Mouse (Mus musculus): Measurements from ENCODE around the gene Alox12. TPM values are rescaled to one million over a fixed set of nuclear protein-coding genes. Genes with fewer than 3 reads are reported as not detected.

Alox12 gene
- total RNA-seq, 2 experiments from 2014 or later: 1.2 to 1.5 TPM

DNA sequence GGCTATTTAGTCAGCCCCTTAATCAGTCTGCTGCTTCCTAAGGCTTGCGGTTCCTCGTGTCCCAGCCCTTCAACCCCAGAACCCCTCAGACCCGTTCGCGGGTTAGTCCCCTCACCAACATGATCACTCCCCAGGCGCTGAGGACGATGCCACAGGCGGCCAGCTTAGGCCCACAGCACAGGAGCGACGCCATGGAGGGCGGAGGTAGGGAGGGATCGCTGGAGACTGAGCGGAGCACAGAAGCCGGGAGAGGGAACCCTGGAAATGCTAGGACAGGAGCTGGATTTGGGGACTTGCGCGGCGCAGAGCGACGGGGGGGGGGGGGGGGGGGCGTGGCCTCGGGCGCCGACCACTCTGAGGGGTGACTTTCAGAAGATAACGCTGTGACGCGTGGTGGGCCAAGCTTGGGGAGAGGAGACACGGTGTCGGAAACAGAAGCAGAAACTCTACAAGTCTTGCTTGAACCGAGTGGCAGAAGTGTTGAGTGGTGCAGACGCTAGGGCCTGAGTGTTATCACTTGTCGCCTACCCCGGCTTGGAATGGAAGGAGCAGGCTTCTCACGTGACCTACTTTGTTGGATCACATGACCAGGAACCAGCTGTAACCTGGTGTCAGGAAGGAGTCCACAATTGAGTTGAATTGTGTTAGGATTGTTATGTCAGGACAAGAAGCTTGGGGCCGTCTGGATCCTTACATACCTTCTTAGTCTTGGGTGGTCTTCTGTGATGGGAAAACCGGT is 15.4 kb downstream of the Alox12 start, which contains the start of the genes Gm21988 and Rnasek:
Gm21988 (minus strand) TSS at position 290 of the 739 bp plus-strand sequence.
Rnasek (minus strand) TSS at position 302 of the 739 bp plus-strand sequence.
- peak; percentile 86 for DNase-seq (ENCODE audit: low spot score)

GRCm38 (mm10) chr11:70238591-70239440 is 16.3 kb downstream of the Alox12 start:
- DNase-seq (ENCODE audit: low spot score): no peak

- peak; percentile 98 for DNase-seq (ENCODE audit: low spot score)
Observed at GRCm38 (mm10) chr11:70237457-70238167, 17.5 kb downstream of the Alox12 start, which contains the start of gene 0610010K14Rik. Gene 0610010K14Rik (minus strand): TSS chr11:70237914.

DNA sequence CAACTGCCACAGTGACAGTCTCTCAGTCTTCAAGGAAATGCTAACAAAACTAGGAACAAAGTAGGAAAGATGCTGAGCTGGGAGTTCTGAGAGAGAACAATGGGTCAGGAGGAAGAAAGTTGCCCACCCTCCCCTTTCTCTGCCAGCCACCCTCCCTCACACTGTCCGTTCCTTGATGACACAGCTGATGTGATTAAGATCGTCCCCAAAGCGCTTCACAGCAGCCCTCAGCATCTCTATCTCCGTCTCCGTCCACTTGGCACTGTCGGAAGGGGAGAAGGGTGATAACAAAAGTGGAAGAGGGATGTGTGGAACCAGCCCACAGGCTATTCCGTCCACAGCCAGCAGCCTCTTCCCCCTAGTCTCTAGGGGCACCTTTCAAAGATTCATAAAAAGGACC is 18.4 kb downstream of the Alox12 start:
- no peak for DNase-seq (ENCODE audit: low spot score)

DNA sequence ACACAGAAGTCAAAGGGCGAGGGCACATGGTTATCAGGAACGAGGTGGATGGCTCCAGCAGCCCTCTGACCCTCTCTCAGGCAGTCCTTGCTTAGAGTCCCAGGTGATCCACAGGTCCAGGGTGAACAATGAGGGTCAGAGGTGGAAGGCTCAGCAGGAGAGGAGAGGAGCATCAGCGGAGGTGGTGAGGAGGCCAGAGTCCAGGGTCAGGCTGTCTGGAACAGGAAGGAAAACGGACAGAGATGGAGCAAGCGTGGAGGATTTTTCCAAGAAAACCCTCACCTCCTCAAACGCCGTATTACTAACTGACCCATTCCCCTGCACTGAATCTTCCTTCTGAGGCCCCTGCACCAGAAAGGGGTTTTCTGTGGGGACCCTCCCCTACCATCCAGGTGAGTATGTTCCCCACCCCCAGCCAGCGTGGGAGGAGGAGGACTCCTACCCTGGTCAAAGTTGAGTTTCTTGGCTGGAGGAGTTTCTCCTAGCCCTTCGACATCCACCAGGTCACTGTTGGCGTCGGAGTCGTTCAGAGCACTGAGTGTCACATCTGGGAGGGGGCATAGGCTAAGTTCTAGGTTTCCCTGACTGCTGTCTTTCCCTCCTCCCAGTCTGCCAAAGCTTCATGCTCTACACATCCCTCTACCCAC is 19.8 kb downstream of the Alox12 start:
- DNase-seq (ENCODE audit: low spot score): no peak

- no peak for DNase-seq (ENCODE audit: low spot score)
Observed at GRCm38 (mm10) chr11:70234497-70234896, 20.7 kb downstream of the Alox12 start.

GRCm38 (mm10) chr11:70234037-70234436 is 21.1 kb downstream of the Alox12 start:
- peak; percentile 65 for DNase-seq (ENCODE audit: low spot score)

DNA sequence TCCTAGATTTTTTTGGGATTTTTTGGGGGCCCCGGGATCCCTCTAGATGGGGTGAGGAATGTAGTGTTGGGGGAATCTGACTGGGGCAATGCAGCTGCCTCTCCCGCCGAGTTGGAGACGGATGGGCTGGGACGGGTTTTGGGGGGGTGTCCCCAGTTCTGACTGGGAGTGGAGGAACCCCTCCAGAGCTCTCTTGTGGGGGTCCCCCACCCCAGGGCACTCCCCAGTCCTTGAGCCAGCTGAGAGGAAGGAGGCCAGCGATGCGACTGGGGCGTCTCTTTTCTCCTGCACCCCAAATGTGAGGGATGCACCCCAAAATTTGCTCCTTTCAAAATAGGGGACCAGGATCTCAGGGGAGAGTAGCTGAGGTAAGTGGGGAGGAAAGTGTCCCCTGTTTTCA is 22.1 kb downstream of the Alox12 start:
- DNase-seq (ENCODE audit: low spot score): no peak

GRCm38 (mm10) chr11:70232546-70232945 is 22.6 kb downstream of the Alox12 start:
- DNase-seq (ENCODE audit: low spot score): no peak

GRCm38 (mm10) chr11:70230239-70230727 is 24.9 kb downstream of the Alox12 start:
- peak; percentile 85 for DNase-seq (ENCODE audit: low spot score)

- DNase-seq (ENCODE audit: low spot score): no peak
Observed at GRCm38 (mm10) chr11:70229260-70230010, 25.7 kb downstream of the Alox12 start, which contains the start of gene Bcl6b. Gene Bcl6b (minus strand): TSS chr11:70229798.

GRCm38 (mm10) chr11:70228828-70229227 is 26.3 kb downstream of the Alox12 start:
- peak; percentile 76 for DNase-seq (ENCODE audit: low spot score)

DNA sequence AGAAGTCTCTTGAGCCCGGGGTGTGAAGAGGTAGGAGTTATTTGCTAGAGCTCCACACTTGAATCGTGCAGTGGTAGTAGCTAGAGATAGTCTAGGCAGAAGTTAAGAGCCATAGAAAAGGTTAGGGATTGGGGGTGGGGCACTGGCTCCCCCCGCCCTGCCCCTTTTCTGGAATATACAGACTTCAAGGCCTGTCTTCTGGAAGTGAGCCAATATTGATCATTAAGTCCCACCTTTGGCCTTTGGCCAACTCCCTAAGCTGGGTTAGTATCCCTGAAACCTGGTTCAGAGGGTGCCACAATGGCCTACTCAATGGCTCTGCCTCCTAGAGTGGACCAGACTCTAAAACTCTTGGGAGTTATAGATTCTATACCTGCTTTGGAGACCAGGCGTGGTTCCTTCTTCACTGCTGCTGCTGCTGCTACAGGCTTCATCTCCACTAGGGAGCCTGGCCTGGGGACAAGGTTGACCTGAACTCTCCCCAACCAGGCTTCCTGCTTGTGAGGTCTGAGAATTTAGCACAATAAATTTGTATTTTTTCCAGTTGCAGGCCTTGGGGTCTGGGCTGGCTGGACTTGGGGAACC is 27.4 kb downstream of the Alox12 start:
- DNase-seq (ENCODE audit: low spot score): no peak

DNA sequence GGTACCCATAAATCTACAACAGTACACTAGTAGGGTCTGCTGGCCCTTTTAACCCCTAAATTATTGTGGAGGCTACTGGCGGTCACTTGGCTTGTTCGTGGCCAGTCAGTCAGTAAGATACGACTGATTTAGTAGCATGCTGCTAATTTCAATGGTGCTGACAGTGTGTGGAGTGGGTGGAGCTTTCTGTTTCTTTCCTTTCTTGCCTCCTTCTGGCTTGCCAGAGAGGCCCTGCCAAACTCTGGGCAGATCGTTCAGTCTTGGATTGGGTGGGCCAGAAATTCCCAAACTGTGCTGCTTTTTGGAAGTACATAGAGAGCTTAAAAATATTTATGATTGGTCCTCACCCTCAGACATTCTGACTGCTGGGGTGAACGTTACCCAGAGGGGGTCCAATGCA is 28.0 kb downstream of the Alox12 start:
- no peak for DNase-seq (ENCODE audit: low spot score)

GRCm38 (mm10) chr11:70226602-70226890 is 28.6 kb downstream of the Alox12 start:
- DNase-seq (ENCODE audit: low spot score): no peak

DNA sequence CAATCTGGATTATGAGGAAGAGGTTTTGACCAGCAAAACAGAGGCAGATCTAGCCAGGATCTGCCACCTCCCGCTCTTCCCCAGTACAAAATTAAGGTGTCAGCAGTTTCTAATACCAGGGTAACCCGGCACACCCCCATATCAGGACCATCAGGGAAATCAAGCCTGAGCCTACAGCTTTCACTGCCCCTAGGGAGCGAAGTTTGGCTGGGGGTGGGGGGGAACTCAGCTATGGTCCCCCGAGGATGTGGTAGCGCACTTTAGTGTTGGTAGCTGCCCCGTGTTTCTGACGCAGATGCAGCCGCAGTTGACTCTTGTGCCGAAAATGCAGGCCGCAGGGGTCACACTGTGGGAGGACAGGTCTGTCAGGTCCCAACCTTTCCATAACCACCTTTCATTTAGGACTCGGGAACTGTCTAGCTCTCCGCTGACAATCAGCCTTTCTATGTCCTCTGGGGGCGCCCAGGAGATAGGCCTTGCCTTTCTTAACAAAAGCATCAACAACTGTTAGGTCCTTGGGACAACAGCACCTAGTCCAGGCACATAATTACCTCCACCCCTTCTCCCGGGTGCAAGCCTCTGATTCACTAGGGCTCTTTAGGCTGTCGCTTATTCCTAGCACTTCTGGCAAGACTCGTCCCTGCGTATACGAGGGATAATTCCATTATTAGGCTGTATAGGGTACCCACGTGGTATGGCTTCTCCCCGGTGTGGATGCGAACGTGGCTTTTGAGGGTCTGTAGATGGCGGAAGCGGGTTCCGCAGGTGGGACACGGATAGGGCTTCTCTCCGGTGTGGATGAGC is 29.2 kb downstream of the Alox12 start:
- DNase-seq (ENCODE audit: low spot score): no peak

- DNase-seq (ENCODE audit: low spot score): no peak
Observed at GRCm38 (mm10) chr11:70223724-70224123, 31.4 kb downstream of the Alox12 start.

DNA sequence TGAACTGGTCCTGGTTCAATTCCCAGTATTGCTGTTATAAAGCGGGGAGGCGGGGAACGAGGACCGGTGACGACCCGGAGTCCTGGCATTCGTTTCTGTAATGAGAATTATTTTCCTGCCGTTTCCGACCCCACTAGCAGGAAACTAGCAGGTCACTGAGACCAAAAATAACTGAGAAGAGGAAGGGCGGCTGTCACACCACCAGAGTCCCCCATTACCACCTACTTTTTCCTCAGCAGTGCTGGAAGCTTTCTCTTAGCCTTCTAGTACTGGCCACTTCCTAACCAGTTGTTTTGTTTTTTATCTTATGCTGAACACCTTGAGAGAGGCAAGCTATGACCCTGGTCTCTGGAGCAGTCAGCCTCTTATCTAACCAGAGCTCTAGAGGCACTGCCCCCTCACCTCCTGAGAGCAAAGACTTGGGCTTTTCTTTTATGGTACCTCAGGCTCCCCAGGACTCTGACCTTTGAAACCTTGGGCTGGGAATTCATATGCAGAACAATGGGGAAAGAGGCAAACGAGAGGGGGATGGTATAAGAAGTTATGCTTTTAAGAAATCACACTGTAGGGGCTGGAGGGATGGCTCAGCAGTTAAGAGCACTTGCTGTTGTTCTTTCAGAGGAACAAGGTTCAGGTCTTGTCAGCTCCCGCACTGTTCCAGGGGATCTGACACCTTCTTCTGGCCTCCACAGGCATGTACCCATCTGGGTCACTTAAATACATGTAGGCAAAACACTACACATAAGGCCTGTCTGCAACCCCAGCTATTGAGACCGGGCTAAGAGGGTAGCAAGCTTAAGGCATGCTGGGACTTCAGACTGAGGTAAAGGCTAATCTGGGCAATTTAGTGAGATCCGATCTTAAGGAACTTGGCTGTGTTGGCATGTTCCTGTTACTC is 33.3 kb downstream of the Alox12 start:
- DNase-seq (ENCODE audit: low spot score): no peak
